Mouse (Mus musculus): Measurements from ENCODE around the gene Elp4. TPM values are rescaled to one million over a fixed set of nuclear protein-coding genes. Genes with fewer than 3 reads are reported as not detected.

The Elp4 gene
- polyA plus RNA-seq (2015; fragmentation: Nextera tagmentation; extraction: Ambion mirVana) = 36.5 and 42.2 TPM in 2 replicates

GRCm38 (mm10) chr2:105903896-105904756 lies at the start of gene Elp4, which contains the start of gene Immp1l:
Gene Elp4 (minus strand): TSS chr2:105904564.
Gene Immp1l (plus strand): TSS chr2:105904638.
- Histone ChIP-seq H3K4me3 (ENCODE audit: low read length) (peak within 1 kb of the TSS; percentile 91), H3K9me3 (ENCODE audit: low read length) (no peaks in the 10 kb centered on the region), H3K36me3 (ENCODE audit: insufficient read depth, low read length) (0 out of 2 replicates have a peak, but pooled peaks cover 4% of the 10 kb centered on the region), H3K4me2 (replicated peaks; ENCODE audit: low read depth, low read length) (peak within 1 kb of the TSS; percentile 84), H3K27me3 (ENCODE audit: insufficient read depth, low read length) (no peaks in the 10 kb centered on the region), H3K9ac (replicated peaks; ENCODE audit: low read length) (peak within 1 kb of the TSS; percentile 87), H3K27ac (ENCODE audit: low read length) (0 out of 2 replicates have a peak within 1 kb of the TSS, but pooled peaks have one; percentile 53), H3K4me1 (ENCODE audit: insufficient read depth, low read length) (peaks cover 8% of the 10 kb centered on the region; the same call in 1 of the 2 replicates)
- under 1% methylated on average over 39 of the region's 39 CpGs for WGBS
- peak; percentile 100 for ATAC-seq (ENCODE audit: low FRiP score, low TSS enrichment)

GRCm38 (mm10) chr2:105953862-105954261 lies 49.5 kb upstream of the Elp4 start:
- Histone ChIP-seq H3K27ac (ENCODE audit: low read length) (no peak overlapping the region), H3K9ac (replicated peaks; ENCODE audit: low read length) (no peak overlapping the region), H3K4me2 (replicated peaks; ENCODE audit: low read depth, low read length) (no peak overlapping the region), H3K9me3 (ENCODE audit: low read length) (no peaks in the 10 kb centered on the region), H3K27me3 (ENCODE audit: insufficient read depth, low read length) (no peaks in the 10 kb centered on the region), H3K36me3 (ENCODE audit: insufficient read depth, low read length) (peaks cover 5% of the 10 kb centered on the region; the same call in 1 of the 2 replicates), H3K4me3 (ENCODE audit: low read length) (no peak overlapping the region), H3K4me1 (ENCODE audit: insufficient read depth, low read length) (no peaks in the 10 kb centered on the region)
- no peak for ATAC-seq (ENCODE audit: low FRiP score, low TSS enrichment)
- WGBS = 85% methylated on average over 4 of the region's 4 CpGs

- Histone ChIP-seq H3K4me1 (ENCODE audit: insufficient read depth, low read length) (no peaks in the 10 kb centered on the region), H3K9me3 (ENCODE audit: low read length) (no peaks in the 10 kb centered on the region), H3K27me3 (ENCODE audit: insufficient read depth, low read length) (no peaks in the 10 kb centered on the region), H3K4me3 (ENCODE audit: low read length) (no peak overlapping the region), H3K27ac (ENCODE audit: low read length) (no peak overlapping the region), H3K9ac (replicated peaks; ENCODE audit: low read length) (no peak overlapping the region), H3K4me2 (replicated peaks; ENCODE audit: low read depth, low read length) (no peak overlapping the region), H3K36me3 (ENCODE audit: insufficient read depth, low read length) (peaks cover 5% of the 10 kb centered on the region; the same call in 1 of the 2 replicates)
- no peak for ATAC-seq (ENCODE audit: low FRiP score, low TSS enrichment)
- WGBS = 86% methylated on average over 1 of the region's 1 CpGs
Measured at GRCm38 (mm10) chr2:105951350-105951940, 47.1 kb upstream of the Elp4 start.

GRCm38 (mm10) chr2:105950131-105950530 lies 45.8 kb upstream of the Elp4 start:
- no peaks in the 10 kb centered on the region for H3K4me1 ChIP-seq (ENCODE audit: insufficient read depth, low read length)
- no peak overlapping the region for H3K4me3 ChIP-seq (ENCODE audit: low read length)
- 97% methylated on average over 2 of the region's 2 CpGs for WGBS
- H3K27ac ChIP-seq (ENCODE audit: low read length) = no peak overlapping the region
- no peaks in the 10 kb centered on the region for H3K27me3 ChIP-seq (ENCODE audit: insufficient read depth, low read length)
- H3K4me2 ChIP-seq (replicated peaks; ENCODE audit: low read depth, low read length) = no peak overlapping the region
- no peak for ATAC-seq (ENCODE audit: low FRiP score, low TSS enrichment)
- H3K9ac ChIP-seq (replicated peaks; ENCODE audit: low read length) = no peak overlapping the region
- H3K9me3 ChIP-seq (ENCODE audit: low read length) = no peaks in the 10 kb centered on the region
- H3K36me3 ChIP-seq (ENCODE audit: insufficient read depth, low read length) = peaks cover 5% of the 10 kb centered on the region; the same call in 1 of the 2 replicates

- Histone ChIP-seq H3K4me3 (ENCODE audit: low read length) (no peak overlapping the region), H3K9me3 (ENCODE audit: low read length) (no peaks in the 10 kb centered on the region), H3K36me3 (ENCODE audit: insufficient read depth, low read length) (no peaks in the 10 kb centered on the region), H3K27ac (ENCODE audit: low read length) (no peak overlapping the region), H3K27me3 (ENCODE audit: insufficient read depth, low read length) (no peaks in the 10 kb centered on the region), H3K4me1 (ENCODE audit: insufficient read depth, low read length) (no peaks in the 10 kb centered on the region), H3K9ac (replicated peaks; ENCODE audit: low read length) (no peak overlapping the region), H3K4me2 (replicated peaks; ENCODE audit: low read depth, low read length) (no peak overlapping the region)
- ATAC-seq (ENCODE audit: low FRiP score, low TSS enrichment) = no peak
- WGBS = 83% methylated on average over 5 of the region's 5 CpGs
Measured at GRCm38 (mm10) chr2:105917623-105918346, 13.4 kb upstream of the Elp4 start.

- Histone ChIP-seq H3K9ac (replicated peaks; ENCODE audit: low read length) (no peak overlapping the region), H3K4me2 (replicated peaks; ENCODE audit: low read depth, low read length) (no peak overlapping the region), H3K27ac (ENCODE audit: low read length) (no peak overlapping the region), H3K36me3 (ENCODE audit: insufficient read depth, low read length) (no peaks in the 10 kb centered on the region), H3K27me3 (ENCODE audit: insufficient read depth, low read length) (no peaks in the 10 kb centered on the region), H3K9me3 (ENCODE audit: low read length) (no peaks in the 10 kb centered on the region), H3K4me3 (ENCODE audit: low read length) (no peak overlapping the region), H3K4me1 (ENCODE audit: insufficient read depth, low read length) (no peaks in the 10 kb centered on the region)
- 92% methylated on average over 1 of the region's 1 CpGs for WGBS
- ATAC-seq (ENCODE audit: low FRiP score, low TSS enrichment) = no peak
Measured at GRCm38 (mm10) chr2:105916671-105917070, 12.3 kb upstream of the Elp4 start.

GRCm38 (mm10) chr2:105913655-105914366 lies 9.4 kb upstream of the Elp4 start:
- WGBS = 91% methylated on average over 6 of the region's 6 CpGs
- no peak overlapping the region for H3K4me2 ChIP-seq (replicated peaks; ENCODE audit: low read depth, low read length)
- no peaks in the 10 kb centered on the region for H3K9me3 ChIP-seq (ENCODE audit: low read length)

GRCm38 (mm10) chr2:105910611-105911010 lies 6.2 kb upstream of the Elp4 start:
- no peak overlapping the region for H3K4me2 ChIP-seq (replicated peaks; ENCODE audit: low read depth, low read length)
- H3K4me3 ChIP-seq (ENCODE audit: low read length) = no peak overlapping the region
- H3K36me3 ChIP-seq (ENCODE audit: insufficient read depth, low read length) = peaks cover 14% of the 10 kb centered on the region; the same call in 1 of the 2 replicates
- peak; percentile 46; the same call in 1 of the 2 replicates for ATAC-seq (ENCODE audit: low FRiP score, low TSS enrichment)
- WGBS = 97% methylated on average over 3 of the region's 3 CpGs
- H3K27ac ChIP-seq (ENCODE audit: low read length) = no peak overlapping the region
- no peak overlapping the region for H3K9ac ChIP-seq (replicated peaks; ENCODE audit: low read length)
- no peaks in the 10 kb centered on the region for H3K27me3 ChIP-seq (ENCODE audit: insufficient read depth, low read length)
- no peaks in the 10 kb centered on the region for H3K9me3 ChIP-seq (ENCODE audit: low read length)
- peaks cover 2% of the 10 kb centered on the region; the same call in 1 of the 2 replicates for H3K4me1 ChIP-seq (ENCODE audit: insufficient read depth, low read length)

More at GRCm38 (mm10) chr2:105913655-105914366, 9.4 kb upstream of the Elp4 start:
- no peaks in the 10 kb centered on the region for H3K4me1 ChIP-seq (ENCODE audit: insufficient read depth, low read length)
- no peak for ATAC-seq (ENCODE audit: low FRiP score, low TSS enrichment)
- H3K27ac ChIP-seq (ENCODE audit: low read length) = no peak overlapping the region
- no peaks in the 10 kb centered on the region for H3K27me3 ChIP-seq (ENCODE audit: insufficient read depth, low read length)
- no peak overlapping the region for H3K9ac ChIP-seq (replicated peaks; ENCODE audit: low read length)
- no peak overlapping the region for H3K4me3 ChIP-seq (ENCODE audit: low read length)
- peaks cover 10% of the 10 kb centered on the region; the same call in 1 of the 2 replicates for H3K36me3 ChIP-seq (ENCODE audit: insufficient read depth, low read length)

- no peak overlapping the region for H3K4me3 ChIP-seq (ENCODE audit: low read length)
- H3K4me1 ChIP-seq (ENCODE audit: insufficient read depth, low read length) = peaks cover 8% of the 10 kb centered on the region; the same call in 1 of the 2 replicates
- no peak overlapping the region for H3K9ac ChIP-seq (replicated peaks; ENCODE audit: low read length)
- no peaks in the 10 kb centered on the region for H3K9me3 ChIP-seq (ENCODE audit: low read length)
- no peak for ATAC-seq (ENCODE audit: low FRiP score, low TSS enrichment)
- peaks cover 14% of the 10 kb centered on the region; the same call in 1 of the 2 replicates for H3K36me3 ChIP-seq (ENCODE audit: insufficient read depth, low read length)
- no peaks in the 10 kb centered on the region for H3K27me3 ChIP-seq (ENCODE audit: insufficient read depth, low read length)
- no peak overlapping the region for H3K4me2 ChIP-seq (replicated peaks; ENCODE audit: low read depth, low read length)
- no peak overlapping the region for H3K27ac ChIP-seq (ENCODE audit: low read length)
- 85% methylated on average over 5 of the region's 5 CpGs for WGBS
Measured at GRCm38 (mm10) chr2:105908351-105908750, 4.0 kb upstream of the Elp4 start.
